Mouse (Mus musculus): Measurements from ENCODE around the gene Trim44. TPM values are rescaled to one million over a fixed set of nuclear protein-coding genes. Genes with fewer than 3 reads are reported as not detected.

The Trim44 gene
- 41.7 and 42.7 TPM in 2 replicates for total RNA-seq (2017)

DNA sequence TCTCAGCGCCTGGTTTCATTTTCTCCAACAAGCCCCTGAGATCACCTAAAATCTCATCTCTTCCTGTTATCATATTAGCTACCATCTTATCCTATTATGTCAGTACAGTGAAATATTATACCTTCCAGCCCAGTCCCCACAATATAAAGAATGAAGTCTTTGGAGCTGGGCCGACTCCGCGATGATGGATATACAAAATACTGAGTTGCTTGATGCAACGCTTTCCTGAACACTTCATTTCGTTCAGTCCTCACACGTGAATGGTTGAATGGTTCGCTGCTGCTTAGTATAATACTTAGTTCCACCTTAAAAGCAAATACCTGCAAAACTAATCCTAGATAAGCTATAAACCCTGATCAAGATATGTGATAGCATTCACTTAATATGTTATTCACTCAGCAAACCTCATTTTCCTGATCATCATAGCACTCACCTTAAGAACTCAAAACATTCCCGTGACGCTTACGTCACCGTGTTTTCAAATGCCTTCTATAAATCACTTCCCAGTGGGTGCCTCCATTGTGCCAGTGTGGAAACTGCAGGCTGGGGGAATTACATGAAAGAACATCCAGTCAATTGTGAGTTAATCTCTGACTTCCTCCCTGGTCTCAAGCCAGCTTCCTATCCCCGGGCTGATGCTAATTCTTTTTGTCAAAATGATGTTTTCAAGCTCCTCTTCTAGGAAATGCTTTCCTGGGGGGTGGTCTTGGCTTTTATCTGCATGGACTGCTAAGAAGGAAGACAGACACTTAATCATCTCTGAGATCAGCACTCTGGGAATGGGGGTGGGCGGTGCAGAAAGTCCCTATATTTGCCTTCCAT lies at the start of gene Trim44:
Gene Trim44 (minus strand): TSS at position 466 of the 822 bp plus-strand sequence.
- ATAC-seq (ENCODE audit: extremely low read depth, insufficient number of reproducible peaks, low FRiP score, poor library complexity, severe bottlenecking), result no peak

DNA sequence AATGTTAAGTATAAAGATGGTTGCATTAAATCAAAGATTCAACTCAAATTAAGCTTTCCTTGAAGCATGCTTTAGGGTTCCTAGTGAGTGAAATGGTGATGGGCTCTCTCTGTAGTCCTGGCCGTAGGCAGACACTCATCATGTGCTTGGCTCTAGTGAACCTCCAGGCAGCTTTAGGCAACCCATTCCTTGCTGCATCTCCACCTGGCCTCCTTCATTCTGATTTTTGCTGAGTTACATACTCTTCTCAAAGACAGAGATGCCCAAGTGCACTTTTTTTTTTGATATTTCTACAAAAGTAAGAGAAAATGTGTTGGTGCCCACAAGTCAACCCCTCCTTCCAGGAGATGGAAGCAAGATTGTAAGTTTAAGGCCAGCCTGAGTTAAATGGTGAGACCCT lies 47.5 kb upstream of the Trim44 start:
- ATAC-seq (ENCODE audit: extremely low read depth, insufficient number of reproducible peaks, low FRiP score, poor library complexity, severe bottlenecking), result no peak

DNA sequence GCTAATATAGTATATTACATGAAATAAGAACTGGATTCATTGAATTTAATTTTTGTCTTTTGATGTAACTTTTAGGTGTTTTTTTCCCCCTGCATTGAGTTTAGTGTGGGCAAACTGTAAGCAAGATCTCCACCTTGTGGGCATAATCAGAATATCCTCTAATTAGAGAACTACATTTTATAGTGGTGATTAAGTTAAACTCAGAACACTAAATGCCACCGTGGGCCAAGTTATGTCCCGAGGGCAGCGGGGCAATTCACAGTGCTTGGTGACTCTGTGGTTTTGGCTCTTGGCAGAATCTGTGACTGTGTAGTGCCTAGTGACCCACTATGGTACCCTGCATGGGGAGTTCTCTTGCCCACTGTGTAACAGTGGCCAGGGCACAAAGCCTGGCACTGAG lies 45.8 kb upstream of the Trim44 start:
- ATAC-seq (ENCODE audit: extremely low read depth, insufficient number of reproducible peaks, low FRiP score, poor library complexity, severe bottlenecking), result no peak; the same call in 1 of the 2 replicates

DNA sequence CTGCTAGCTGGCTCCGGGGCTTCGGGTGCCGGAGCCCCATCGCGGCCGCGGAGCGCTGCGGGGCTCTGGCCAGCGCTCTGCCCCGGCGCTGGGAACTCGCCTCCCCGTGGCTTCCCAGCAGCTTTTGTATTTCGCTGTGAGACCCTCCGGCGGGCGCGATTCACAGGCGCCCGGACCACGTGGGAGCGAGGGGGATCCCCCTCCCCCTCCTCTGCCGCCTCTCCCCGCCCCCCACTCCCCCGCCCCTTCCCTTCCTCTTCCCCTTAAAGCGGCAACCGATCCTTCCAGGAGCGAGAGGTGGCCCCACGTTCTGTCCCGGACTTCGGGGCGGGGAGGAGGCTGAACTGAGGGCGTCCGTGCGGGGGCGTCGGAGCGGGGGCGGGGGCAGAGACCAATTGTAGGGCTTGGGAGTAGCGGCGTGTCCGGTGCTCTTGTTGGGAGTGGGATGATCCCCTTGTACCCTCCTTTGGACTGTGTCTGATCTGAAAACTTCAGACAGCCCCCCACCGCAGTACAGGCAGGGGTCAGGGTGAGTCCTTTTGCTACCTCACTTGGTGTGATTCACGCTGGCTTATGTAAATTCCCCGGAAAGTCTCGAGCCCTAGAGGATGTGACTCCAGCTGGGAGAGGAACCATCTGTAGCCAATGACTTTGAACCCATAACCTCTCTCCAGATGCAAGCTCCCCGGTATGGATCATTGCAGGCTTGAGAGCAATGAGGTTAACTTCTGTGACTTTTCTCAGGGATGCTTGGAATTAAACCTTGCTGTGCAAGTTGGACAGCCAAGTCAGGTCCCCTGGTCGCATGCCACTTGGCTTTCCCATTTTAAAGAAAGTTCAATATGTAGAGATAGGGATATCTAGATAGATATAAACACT lies 44.3 kb upstream of the Trim44 start, which contains the start of gene Fjx1:
Gene Fjx1 (minus strand): TSS at position 829 of the 879 bp plus-strand sequence.
- ATAC-seq (ENCODE audit: extremely low read depth, insufficient number of reproducible peaks, low FRiP score, poor library complexity, severe bottlenecking), result no peak

DNA sequence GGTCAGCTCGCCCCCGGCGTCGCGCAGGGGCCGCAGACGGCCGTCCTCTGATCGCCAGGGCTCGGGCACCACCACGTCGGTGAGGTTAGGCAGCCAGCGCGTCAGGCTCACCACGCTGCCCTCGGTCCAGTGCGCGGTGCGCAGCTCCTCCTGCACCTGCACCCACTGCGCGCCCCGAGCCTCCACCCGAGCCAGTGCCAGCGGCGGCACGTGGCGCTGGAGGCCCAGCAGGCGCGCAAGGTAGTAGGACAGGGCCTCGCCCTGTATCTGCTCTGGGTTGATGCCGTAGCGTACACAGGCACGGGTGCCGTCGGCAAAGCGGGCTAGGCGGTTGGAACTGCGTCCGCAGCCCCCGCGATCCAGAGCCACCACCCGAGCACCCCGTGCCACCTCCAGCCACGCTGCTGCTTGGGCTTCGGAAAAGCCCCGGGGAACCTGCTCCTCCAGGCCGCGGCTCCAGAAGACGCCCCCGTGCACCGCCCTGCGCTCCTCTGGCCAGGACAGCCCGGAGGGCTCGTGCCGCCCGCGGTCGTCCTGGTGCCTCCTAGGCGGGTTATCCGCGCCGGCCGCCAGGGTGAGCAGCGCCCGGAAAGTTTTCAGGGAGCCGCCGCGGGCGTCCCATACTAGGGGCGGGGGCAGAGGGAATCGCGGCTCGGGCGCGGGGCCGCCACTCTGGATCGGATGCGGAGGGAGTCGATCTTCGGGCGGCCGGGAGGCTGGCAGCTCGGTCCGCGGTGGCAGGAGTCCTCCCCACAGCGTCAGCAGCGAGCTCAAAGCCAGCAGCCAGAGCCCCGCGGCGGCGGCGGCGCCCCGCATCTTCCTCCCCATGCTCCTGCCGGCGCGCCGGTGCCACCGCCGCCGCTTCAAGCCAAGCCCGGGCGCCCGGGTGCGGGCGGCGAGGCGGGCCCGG lies 43.4 kb upstream of the Trim44 start:
- no peak for ATAC-seq (ENCODE audit: extremely low read depth, insufficient number of reproducible peaks, low FRiP score, poor library complexity, severe bottlenecking)

DNA sequence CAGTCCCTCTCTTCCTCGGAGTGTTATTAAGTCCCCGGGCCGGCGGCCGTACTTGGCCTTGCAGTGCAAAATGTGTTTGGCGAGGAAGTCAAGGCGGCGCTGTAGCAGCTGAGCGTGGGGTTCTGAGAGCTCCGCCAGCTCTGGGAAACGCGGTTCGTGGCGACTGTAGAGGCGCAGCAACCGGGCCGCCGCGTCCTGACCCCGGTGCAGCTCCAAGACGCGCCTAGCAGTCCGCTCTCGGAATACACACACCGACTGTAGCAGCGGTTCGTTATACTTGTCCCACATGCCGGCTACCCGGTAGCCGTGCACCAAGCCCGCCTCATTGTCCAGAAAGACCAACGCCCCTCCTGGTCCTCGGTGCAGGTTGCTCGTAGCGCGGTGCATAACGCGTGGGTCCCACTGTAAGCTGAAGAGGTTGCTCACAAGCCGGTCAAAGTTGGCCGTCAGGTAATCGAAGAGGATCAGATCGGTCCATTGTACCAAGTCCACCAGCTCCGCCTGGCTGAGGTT lies 42.7 kb upstream of the Trim44 start:
- no peak for ATAC-seq (ENCODE audit: extremely low read depth, insufficient number of reproducible peaks, low FRiP score, poor library complexity, severe bottlenecking)

DNA sequence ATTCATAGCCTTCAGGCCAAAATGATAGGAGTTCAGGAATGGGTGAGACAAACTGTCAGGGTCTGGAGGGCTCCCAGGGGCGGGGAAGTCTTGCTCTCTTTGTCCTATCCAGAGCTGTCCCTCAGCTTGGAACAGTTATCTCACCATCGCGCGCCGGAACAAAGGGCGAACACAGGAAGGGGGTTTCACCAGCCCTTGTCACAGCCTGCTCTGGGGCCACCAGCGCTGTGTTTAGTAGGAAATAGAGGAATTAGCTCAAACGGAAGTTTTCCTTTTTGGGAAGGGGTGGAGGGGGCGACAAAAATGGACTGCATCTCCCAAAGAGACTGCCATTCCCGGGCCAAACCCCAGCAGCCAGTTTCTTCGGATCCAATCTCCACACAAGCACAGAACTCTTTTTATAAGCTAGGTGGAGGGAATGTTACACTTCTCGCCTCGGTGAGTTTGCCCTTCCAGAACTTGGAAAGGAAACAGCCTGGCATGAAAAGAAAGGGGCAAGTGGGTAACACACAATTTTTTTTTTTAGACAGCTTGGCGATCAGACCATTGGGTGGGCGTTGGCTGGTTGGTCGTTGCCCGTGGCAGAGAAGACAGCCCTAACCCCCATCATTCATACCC lies 42.1 kb upstream of the Trim44 start:
- ATAC-seq (ENCODE audit: extremely low read depth, insufficient number of reproducible peaks, low FRiP score, poor library complexity, severe bottlenecking), result no peak

DNA sequence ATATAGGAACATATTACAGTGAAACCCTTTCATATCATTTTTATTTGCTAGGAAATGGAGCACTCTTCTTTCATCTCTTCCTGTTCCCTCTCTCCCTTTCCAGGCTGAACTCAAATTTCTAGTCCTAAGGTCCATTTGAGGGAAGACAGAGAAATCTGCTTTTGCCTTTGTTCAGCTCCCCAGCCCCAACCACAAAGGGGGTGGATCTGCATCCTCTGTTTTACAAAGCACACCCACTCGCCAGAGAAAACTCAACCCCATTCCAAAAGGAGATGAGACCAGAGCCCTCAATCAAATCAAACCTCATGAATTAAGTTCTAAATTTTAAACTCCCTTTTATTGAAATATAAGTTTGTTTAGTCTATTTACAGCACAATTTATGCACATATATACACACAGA lies 41.4 kb upstream of the Trim44 start:
- ATAC-seq (ENCODE audit: extremely low read depth, insufficient number of reproducible peaks, low FRiP score, poor library complexity, severe bottlenecking), result no peak

DNA sequence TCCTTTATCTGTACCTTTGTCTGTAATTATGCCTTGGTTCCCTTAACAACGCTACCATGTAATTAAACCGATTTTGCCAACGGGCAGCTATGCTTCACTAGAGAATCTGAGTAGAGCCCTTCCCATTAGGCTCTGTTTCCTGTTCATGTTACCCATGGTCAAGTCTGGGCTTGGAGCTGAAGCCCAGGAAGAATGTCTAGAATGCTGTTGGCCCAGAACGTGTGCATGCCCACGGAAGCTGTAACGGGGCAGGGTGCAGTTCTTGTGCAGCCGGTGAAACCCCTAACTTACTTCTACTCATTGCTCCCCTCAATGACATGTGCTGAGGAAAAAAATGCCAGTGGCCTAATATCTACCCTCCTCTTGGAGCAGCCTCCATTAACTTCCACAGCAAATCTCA lies 40.2 kb upstream of the Trim44 start:
- ATAC-seq (ENCODE audit: extremely low read depth, insufficient number of reproducible peaks, low FRiP score, poor library complexity, severe bottlenecking), result no peak

DNA sequence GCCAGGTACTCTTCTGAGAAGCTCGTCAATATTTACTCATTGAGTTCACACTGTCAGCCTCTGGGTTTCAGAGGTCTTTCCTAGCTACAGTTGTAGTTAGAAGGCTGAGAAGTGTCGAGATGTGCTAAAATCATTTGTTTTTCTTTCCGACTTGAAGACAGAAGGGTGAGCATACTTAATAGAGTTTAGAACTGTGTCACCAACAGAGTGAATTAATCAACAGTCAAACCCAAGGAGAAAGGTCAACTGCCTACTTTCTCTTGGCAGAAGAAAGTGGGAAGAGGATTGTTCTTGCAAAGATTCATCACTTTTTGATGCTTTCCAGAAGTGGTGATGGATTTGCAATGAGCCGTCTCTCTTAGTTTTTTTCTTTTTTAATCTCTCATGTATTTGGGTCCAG lies 39.2 kb upstream of the Trim44 start:
- no peak for ATAC-seq (ENCODE audit: extremely low read depth, insufficient number of reproducible peaks, low FRiP score, poor library complexity, severe bottlenecking)

DNA sequence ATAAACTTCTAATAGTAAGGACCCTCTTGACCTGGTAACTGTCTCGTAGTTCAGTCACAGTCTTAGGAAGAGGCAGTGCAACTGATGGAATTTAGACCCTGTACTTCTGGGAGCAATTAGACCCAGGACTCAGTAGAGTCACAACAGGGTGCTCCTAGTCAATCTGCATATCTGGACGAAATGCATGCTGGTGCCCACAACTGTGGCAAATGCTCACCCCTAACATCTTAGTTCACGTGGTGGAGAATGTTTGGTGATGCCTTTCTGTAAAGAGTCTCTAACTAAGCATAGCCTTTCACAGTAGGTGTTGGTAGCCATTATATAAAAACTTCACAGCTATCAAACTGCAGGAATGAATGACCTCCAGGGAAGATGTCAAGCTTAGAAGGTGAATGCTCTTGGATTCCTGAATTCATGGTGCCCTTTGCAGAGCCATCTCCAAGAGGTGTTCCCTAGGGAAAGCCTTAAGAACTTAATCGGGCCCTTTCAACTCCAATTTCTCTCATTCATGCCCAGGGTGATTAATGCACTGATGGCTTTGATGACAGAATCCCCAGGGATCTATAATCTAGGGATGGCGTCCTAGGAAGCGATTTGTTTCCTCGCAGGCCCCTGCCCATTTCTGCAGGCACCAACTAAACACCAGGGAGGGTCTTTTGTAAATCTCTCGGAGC lies 29.9 kb upstream of the Trim44 start:
- ATAC-seq (ENCODE audit: extremely low read depth, insufficient number of reproducible peaks, low FRiP score, poor library complexity, severe bottlenecking), result no peak

DNA sequence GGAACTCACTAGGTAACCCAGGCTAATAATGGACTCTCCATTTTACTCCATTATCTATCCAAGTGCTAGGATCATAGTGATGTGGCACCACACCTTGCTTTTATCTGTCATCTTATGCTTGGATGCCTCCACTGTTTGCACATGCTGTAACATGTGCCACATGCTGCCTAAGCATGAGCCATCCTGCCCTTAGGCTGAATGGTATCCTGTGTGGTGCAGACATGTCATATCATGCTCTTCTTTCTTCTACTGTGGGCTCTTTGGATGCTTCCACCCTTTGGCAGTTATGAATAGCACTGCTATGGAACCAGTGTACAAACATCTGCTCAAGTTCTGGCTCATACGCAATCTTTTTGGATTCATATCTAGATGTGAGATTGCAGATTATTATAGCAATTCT lies 26.3 kb upstream of the Trim44 start:
- no peak for ATAC-seq (ENCODE audit: extremely low read depth, insufficient number of reproducible peaks, low FRiP score, poor library complexity, severe bottlenecking)

DNA sequence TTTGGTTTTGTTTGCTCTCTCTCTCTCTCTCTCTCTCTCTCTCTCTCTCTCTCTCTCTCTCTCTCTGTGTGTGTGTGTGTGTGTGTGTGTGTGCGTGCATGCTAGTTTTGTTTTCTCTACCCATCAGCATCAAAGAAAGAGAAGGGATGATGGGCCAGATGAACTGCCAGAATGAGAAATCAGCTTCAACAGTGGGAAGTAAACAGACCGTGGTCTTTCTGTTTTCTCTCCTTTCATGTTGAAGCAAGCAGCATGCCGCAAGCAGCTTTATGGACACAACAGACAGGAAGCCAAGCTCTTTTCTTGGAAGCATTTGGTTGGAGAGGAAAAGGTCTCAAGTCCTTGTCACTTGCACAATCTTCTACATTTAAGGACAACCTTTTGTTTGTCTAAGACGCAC lies 23.5 kb upstream of the Trim44 start:
- no peak for ATAC-seq (ENCODE audit: extremely low read depth, insufficient number of reproducible peaks, low FRiP score, poor library complexity, severe bottlenecking)

DNA sequence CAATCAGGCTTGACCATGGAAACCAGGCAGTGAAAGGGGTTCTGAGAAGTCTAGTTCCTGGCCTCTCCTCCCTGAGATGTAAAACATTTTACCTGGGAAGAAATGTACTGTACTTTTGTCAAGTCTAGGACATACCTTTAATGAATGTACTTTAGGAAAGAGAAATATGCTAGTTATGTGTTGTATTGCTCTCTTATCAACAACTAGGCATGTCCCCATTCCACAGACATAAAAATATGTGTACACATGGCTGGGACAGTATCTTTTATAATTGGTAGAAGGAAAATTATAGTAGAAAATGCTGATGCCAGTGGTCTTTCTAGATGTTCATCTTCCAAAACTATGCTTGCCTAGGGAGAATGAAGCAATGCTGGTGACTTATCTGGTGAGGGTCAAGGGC lies 20.3 kb upstream of the Trim44 start:
- ATAC-seq (ENCODE audit: extremely low read depth, insufficient number of reproducible peaks, low FRiP score, poor library complexity, severe bottlenecking), result no peak

DNA sequence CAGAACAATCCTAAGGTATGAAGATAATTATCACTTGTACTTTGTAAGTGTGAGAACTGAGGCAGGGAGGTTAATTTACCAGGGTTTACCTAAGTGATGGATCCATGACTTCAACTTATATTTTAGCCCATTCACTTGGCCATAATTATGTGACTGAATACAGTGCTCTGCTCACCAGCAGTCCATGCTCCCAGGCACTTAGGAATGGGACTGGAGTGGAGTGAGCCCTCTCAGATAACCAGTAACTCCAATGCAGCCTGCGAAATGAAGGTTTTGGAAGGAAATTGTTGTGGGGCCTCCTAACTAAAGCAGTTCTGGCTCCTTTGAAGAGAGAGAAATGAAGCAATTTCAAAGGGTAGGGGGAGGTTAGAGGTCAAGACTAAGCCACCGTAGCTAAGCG lies 18.8 kb upstream of the Trim44 start:
- ATAC-seq (ENCODE audit: extremely low read depth, insufficient number of reproducible peaks, low FRiP score, poor library complexity, severe bottlenecking), result no peak

DNA sequence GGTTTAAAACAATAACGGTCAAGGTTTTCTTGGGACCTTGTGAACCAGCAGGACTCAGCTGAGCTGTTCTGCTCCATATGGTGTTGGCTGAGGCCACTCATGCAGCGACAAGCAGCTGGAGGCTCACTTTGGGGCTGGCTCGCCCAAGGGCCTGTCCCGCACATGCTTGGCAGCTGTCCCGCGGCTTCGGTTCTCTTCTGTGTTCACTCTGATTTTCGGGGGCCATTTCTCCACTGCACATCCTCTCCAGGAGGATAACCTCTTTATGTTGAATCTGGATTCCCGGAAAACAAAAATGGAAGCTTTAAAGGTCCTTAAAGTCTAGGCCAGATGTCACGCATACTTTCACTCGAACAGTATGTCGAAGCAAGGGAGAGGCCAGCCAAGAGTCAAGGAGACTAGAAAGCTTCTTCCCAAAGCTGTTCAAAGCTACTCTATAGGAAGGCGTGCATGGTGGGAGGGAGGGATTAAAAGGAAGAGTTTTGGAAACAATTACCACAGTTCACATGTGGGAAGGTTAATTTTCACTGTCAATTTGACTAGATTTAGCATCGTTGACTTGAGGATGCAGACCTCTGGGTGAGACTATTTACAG lies 8.6 kb upstream of the Trim44 start:
- ATAC-seq (ENCODE audit: extremely low read depth, insufficient number of reproducible peaks, low FRiP score, poor library complexity, severe bottlenecking), result no peak

DNA sequence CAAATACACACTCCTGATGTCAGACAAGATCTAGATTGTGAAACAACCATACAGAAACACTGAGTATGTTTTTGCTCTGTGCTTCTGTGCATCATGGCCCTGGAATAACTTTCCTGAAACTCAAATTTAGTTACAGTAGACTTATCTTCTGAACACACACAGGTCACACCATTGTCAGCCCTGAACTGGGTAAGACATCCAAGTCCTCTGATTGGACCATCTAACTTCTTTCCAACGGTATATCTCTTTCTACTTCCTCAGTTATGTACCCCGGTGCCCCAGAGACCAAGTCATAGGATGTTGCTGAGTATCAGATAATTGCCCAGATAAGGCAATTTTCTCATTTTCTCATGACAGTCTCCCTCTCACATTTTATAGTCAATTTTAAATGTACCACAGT lies 5.1 kb upstream of the Trim44 start:
- ATAC-seq (ENCODE audit: extremely low read depth, insufficient number of reproducible peaks, low FRiP score, poor library complexity, severe bottlenecking), result no peak

DNA sequence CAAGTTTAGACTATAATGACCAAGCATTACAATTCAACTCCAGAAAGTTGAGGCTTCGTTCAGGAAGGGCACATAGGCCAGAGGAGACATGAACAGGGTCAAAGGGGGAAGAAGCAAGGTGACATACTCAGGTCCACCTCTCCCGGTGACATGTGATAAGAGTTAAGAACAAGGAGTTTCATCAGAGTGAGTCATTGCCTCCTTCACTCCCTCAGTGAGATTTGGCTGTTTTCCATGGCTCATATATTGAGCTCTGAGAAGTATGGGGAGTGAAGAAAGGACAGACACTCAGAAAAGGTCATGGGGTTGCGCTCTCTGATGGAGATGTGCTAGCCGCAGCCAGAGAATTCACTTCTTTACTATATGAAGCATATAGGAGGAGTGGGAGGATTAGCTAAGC lies 3.0 kb upstream of the Trim44 start:
- no peak for ATAC-seq (ENCODE audit: extremely low read depth, insufficient number of reproducible peaks, low FRiP score, poor library complexity, severe bottlenecking)

Measured in neutrophil, adult 5-6 weeks (primary cell).